7 mouse cellular contexts compared by ENCODE assay signal in genomic region chr17:12317954-12318651, GRCm38 (mm10). TPM values are rescaled to one million over a fixed set of nuclear protein-coding genes. Genes with fewer than 3 reads are reported as not detected.
DNase-seq lines count a peak whose midpoint lies in the region; ATAC-seq and TF ChIP-seq lines count a peak whose summit lies in the region.

No protein-coding gene starts in this region.

- H3K27ac ChIP-seq in limb, embryonic 13.5 days = peak overlapping the region; percentile 98
- H3K27ac ChIP-seq in neural tube, embryonic 12.5 days = peak overlapping the region; percentile 99

- no peak for TF ChIP-seq POLR2A in lung, adult 2 months (IDR thresholded peaks at IDR 0.05; ENCODE audit: borderline replicate concordance, extremely low read depth, low read depth, low read length)

- no peak for DNase-seq in lung, adult 2 months
- no peak for DNase-seq in lung, postnatal 25 days (ENCODE audit: low spot score)
- DNase-seq in WW6 (ENCODE audit: low read depth, low spot score) = peak; percentile 26
- DNase-seq in fibroblast of lung, adult 2 months (ENCODE audit: low read depth) = peak; percentile 12
- no peak for DNase-seq in spleen, postnatal 14 days (ENCODE audit: low spot score in 2 of 2)

- no peak for TF ChIP-seq CTCF in lung, adult 2 months (IDR thresholded peaks at IDR 0.05; ENCODE audit: insufficient read depth, low read length)

- peak overlapping the region; percentile 77 for H3K4me2 ChIP-seq in limb, embryonic 13.5 days (replicated peaks)
- H3K4me2 ChIP-seq in neural tube, embryonic 12.5 days (replicated peaks) = peak overlapping the region; percentile 78

- no peaks in the 10 kb centered on the region for H3K27me3 ChIP-seq in limb, embryonic 13.5 days
- no peaks in the 10 kb centered on the region for H3K27me3 ChIP-seq in neural tube, embryonic 12.5 days (replicated peaks)

- ATAC-seq in limb, embryonic 13.5 days (ENCODE audit: low FRiP score, low read depth) = peak; percentile 85
- peak; percentile 86 for ATAC-seq in neural tube, embryonic 12.5 days (ENCODE audit: low FRiP score, low read depth)

- WGBS in lung, adult 2 months = 1% methylated on average over 57 of the region's 59 CpGs
- WGBS in limb, embryonic 13.5 days = under 1% methylated on average over 58 of the region's 59 CpGs
- whole genome bisulfite sequencing in neural tube, embryonic 12.5 days = under 1% methylated on average over 59 of the region's 59 CpGs

- H3K4me3 ChIP-seq in lung, adult 2 months (replicated peaks; ENCODE audit: extremely low read depth, low read depth, low read length) = peak overlapping the region; percentile 70
- H3K4me3 ChIP-seq in limb, embryonic 13.5 days = peak overlapping the region; percentile 97
- H3K4me3 ChIP-seq in neural tube, embryonic 12.5 days = peak overlapping the region; percentile 82

- H3K36me3 ChIP-seq in limb, embryonic 13.5 days = no peaks in the 10 kb centered on the region
- H3K36me3 ChIP-seq in neural tube, embryonic 12.5 days = no peaks in the 10 kb centered on the region

- peak overlapping the region; percentile 95 for H3K9ac ChIP-seq in limb, embryonic 13.5 days
- H3K9ac ChIP-seq in neural tube, embryonic 12.5 days = peak overlapping the region; percentile 93

- no peaks in the 10 kb centered on the region for H3K4me1 ChIP-seq in lung, adult 2 months (ENCODE audit: control insufficient read depth, insufficient read depth, low read length)
- H3K4me1 ChIP-seq in limb, embryonic 13.5 days = peaks cover 38% of the 10 kb centered on the region
- H3K4me1 ChIP-seq in neural tube, embryonic 12.5 days = peaks cover 15% of the 10 kb centered on the region

- H3K9me3 ChIP-seq in limb, embryonic 13.5 days = no peaks in the 10 kb centered on the region
- no peaks in the 10 kb centered on the region for H3K9me3 ChIP-seq in neural tube, embryonic 12.5 days

RNA-seq across cellular contexts. Expression of gene Map3k4, which starts 0.5 kb away (rescaled TPM):
- polyA plus RNA-seq in lung, adult 2 months (2012; rRNA removed) = 32.9 and 42.8 TPM in 2 replicates
- polyA plus RNA-seq in limb, embryonic 13.5 days (2015; fragmentation: Nextera tagmentation; extraction: Ambion mirVana) = 42.6 and 42.7 TPM in 2 replicates
- polyA plus RNA-seq in neural tube, embryonic 12.5 days (2016; fragmentation: Nextera tagmentation; extraction: Ambion mirVana) = 44.7 and 60.4 TPM in 2 replicates

Comparison
In these comparisons a context has a peak if more than half of its experiments do, and no peak if none do; other contexts are left out.
1. DNase-seq: peak in WW6 (single experiment) and fibroblast of lung, adult 2 months (single experiment); none in lung, adult 2 months (single experiment), lung, postnatal 25 days (single experiment) and spleen, postnatal 14 days (0 of 2).
2. Peak in every context shown above with its lines, with median percentiles within 50 percentile points of each other: H3K4me3 ChIP-seq.